Mouse (Mus musculus) liver, adult 2 months (tissue): ENCODE measurements around the gene Pnmal1. TPM values are rescaled to one million over a fixed set of nuclear protein-coding genes. Genes with fewer than 3 reads are reported as not detected.

Experiments
- DNase-seq: peaks from one replicate; pipeline ENCODE4 v3.0.0-alpha.2; 2011; ENCODE audit warnings: low read depth, low spot score; ENCODE audit errors: extremely low read depth
- H3K27ac ChIP-seq: fragments of 200-500 bp; replicated peaks from 2 replicates; pipeline ENCODE4 v1.5.1; 2012; ENCODE audit warnings: low read depth, mild to moderate bottlenecking, control low read depth, inconsistent platforms, low read length; ENCODE audit not compliant: insufficient read depth
- H3K27me3 ChIP-seq: fragments of 200-500 bp; 2 replicates; pipeline ENCODE4 v1.6.1; 2012; ENCODE audit warnings: mild to moderate bottlenecking, moderate library complexity, low read length, inconsistent platforms; ENCODE audit not compliant: control insufficient read depth, insufficient read depth
- H3K36me3 ChIP-seq: fragments of 200-500 bp; 2 replicates; pipeline ENCODE4 v1.6.1; 2012; ENCODE audit warnings: low read length, inconsistent platforms; ENCODE audit not compliant: control insufficient read depth, insufficient read depth
- H3K4me1 ChIP-seq: fragments of 200-500 bp; 2 replicates; pipeline ENCODE4 v1.6.1; 2011; ENCODE audit warnings: low read length; ENCODE audit not compliant: control insufficient read depth, insufficient read depth
- H3K4me3 ChIP-seq: fragments of 200-500 bp; 2 replicates; pipeline ENCODE4 v1.5.1; 2011; ENCODE audit warnings: low read depth, mild to moderate bottlenecking, control low read depth, low read length, moderate library complexity; ENCODE audit not compliant: insufficient read depth
- H3K79me2 ChIP-seq: fragments of 200-500 bp; 2 replicates; pipeline ENCODE4 v1.6.1; 2012; ENCODE audit warnings: inconsistent platforms, mild to moderate bottlenecking, low read length, moderate library complexity; ENCODE audit not compliant: control insufficient read depth, insufficient read depth
- H3K9ac ChIP-seq: fragments of 200-500 bp; 2 replicates; pipeline ENCODE4 v1.6.1; 2012; ENCODE audit warnings: low read depth, mild to moderate bottlenecking, control low read depth, inconsistent platforms, low read length
- CTCF ChIP-seq: fragments of 200-500 bp; IDR thresholded peaks from 2 replicates; pipeline ENCODE4 v1.5.1; 2011; ENCODE audit warnings: low read depth, low read length, control low read depth
- POLR2A ChIP-seq: fragments of 200-500 bp; IDR thresholded peaks from 2 replicates; pipeline ENCODE4 v1.6.1; 2011; ENCODE audit warnings: low read length, control low read depth; ENCODE audit not compliant: insufficient read depth; ENCODE audit errors: extremely low read depth
- WGBS: fragments of 180-500 bp; shearing (Covaris S2); methylation state at CpG from one replicate; pipeline ENCODE4 v1.1.7; 2018; 5-methylcytosine and 5-hydroxymethylcytosine counted together
- polyA plus RNA-seq: library from polyadenylated mRNA; depleted of rRNA; stranded (reverse); fragments of >200 nt; gene quantifications from 2 replicates; pipeline ENCODE4 v1.2.3, GENCODE M21; 2012
- total RNA-seq: library from RNA; depleted of rRNA; stranded (reverse); fragments of >200 nt; gene quantifications from 2 replicates; pipeline ENCODE4 v1.2.3, GENCODE M21; 2014

The Pnmal1 gene
- total and polyA plus RNA-seq, 2 experiments: not detected

- no peak for TF ChIP-seq CTCF
- TF ChIP-seq POLR2A: no peak
- peaks cover under 1% of the 10 kb centered on the region for H3K4me1 ChIP-seq
Observed at GRCm38 (mm10) chr7:16994400-16994799, 34.9 kb downstream of the Pnmal1 start.

GRCm38 (mm10) chr7:16995345-16995744 lies 35.9 kb downstream of the Pnmal1 start:
- no peak for TF ChIP-seq POLR2A
- Histone ChIP-seq H3K36me3 (no peaks in the 10 kb centered on the region), H3K27ac (no peak overlapping the region), H3K4me1 (peaks cover 2% of the 10 kb centered on the region), H3K27me3 (0 out of 2 replicates have a peak, but pooled peaks cover 3% of the 10 kb centered on the region), H3K4me3 (no peak overlapping the region; the same call in 1 of the 2 replicates), H3K9ac (no peak overlapping the region), H3K79me2 (no peaks in the 10 kb centered on the region)
- no peak for DNase-seq
- 94% methylated on average over 4 of the region's 4 CpGs for WGBS

More at GRCm38 (mm10) chr7:16994400-16994799, 34.9 kb downstream of the Pnmal1 start:
- WGBS: 27% methylated on average over 20 of the region's 20 CpGs
- peak overlapping the region; percentile 37 for H3K9ac ChIP-seq
- H3K27ac ChIP-seq: no peak overlapping the region
- no peak for DNase-seq
- 0 out of 2 replicates have a peak, but pooled peaks cover 3% of the 10 kb centered on the region for H3K27me3 ChIP-seq
- H3K79me2 ChIP-seq: no peaks in the 10 kb centered on the region
- H3K4me3 ChIP-seq: peak overlapping the region; percentile 58
- H3K36me3 ChIP-seq: no peaks in the 10 kb centered on the region

DNA sequence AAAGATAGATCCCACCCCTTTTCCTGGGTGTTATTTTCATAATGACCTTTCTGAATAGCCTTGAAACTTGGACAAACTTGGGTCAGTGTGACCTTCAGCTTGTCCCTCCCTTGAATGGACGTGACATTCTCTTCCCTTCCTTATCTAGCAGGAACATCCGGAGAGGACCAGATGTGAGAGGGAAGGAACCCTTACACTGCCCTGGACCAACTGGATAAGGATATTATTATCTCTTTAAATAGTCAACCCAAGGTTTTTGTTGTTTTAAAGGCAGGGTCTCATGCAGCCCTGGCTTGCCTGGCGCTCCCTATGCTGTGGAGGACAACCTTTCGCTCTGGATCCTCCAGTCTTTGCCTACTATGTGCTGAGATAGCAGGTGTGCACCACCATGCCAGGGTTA lies 39.8 kb downstream of the Pnmal1 start:
- peaks cover 13% of the 10 kb centered on the region for H3K4me1 ChIP-seq
- H3K9ac ChIP-seq: no peak overlapping the region
- no peaks in the 10 kb centered on the region for H3K79me2 ChIP-seq
- WGBS: 57% methylated on average over 4 of the region's 4 CpGs
- H3K36me3 ChIP-seq: no peaks in the 10 kb centered on the region
- no peaks in the 10 kb centered on the region for H3K27me3 ChIP-seq
- no peak for DNase-seq
- peak overlapping the region; percentile 36; the same call in 1 of the 2 replicates for H3K27ac ChIP-seq
- H3K4me3 ChIP-seq: no peak overlapping the region
- TF ChIP-seq CTCF: no peak
- no peak for TF ChIP-seq POLR2A

DNA sequence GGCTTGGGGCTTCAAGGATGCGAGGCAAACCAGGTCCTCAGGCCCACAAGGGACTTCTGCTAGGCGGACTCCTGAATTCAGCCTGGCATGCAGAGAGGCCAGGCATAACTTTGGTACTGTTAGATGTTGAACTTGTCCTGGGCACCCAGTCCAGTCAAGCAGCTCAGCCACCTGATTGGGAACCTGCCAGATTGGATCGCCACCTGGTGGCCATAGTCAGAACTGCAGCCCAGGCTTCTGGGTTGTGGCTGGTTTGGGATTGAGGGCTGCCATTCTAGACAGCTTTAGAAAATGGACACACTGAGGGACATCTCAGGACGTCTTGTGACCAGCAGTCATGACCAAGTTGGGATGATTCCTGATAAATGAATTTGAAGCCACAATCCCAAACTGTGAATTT lies 40.2 kb downstream of the Pnmal1 start:
- Histone ChIP-seq H3K9ac (no peak overlapping the region), H3K79me2 (no peaks in the 10 kb centered on the region), H3K36me3 (no peaks in the 10 kb centered on the region), H3K27ac (peak overlapping the region; percentile 36; the same call in 1 of the 2 replicates), H3K4me1 (peaks cover 15% of the 10 kb centered on the region), H3K27me3 (no peaks in the 10 kb centered on the region), H3K4me3 (no peak overlapping the region)
- peak; percentile 96 for TF ChIP-seq CTCF
- TF ChIP-seq POLR2A: no peak
- DNase-seq: peak; percentile 45
- WGBS: 23% methylated on average over 4 of the region's 4 CpGs

- WGBS: 8% methylated on average over 7 of the region's 7 CpGs
- DNase-seq: peak; percentile 85
- no peak overlapping the region for H3K4me3 ChIP-seq
- TF ChIP-seq POLR2A (no peak), CTCF (peak; percentile 90)
- H3K9ac ChIP-seq: no peak overlapping the region; the same call in 1 of the 2 replicates
- H3K27ac ChIP-seq: peak overlapping the region; percentile 70
- peaks cover 25% of the 10 kb centered on the region for H3K4me1 ChIP-seq
- no peaks in the 10 kb centered on the region for H3K27me3 ChIP-seq
- H3K79me2 ChIP-seq: no peaks in the 10 kb centered on the region
- peaks cover 3% of the 10 kb centered on the region; the same call in 1 of the 2 replicates for H3K36me3 ChIP-seq
Observed at GRCm38 (mm10) chr7:17002375-17003195, 43.1 kb downstream of the Pnmal1 start.
